Mouse (Mus musculus) liver, embryonic 14 days (tissue): ENCODE results near the gene Asb13. TPM values are rescaled to one million over a fixed set of nuclear protein-coding genes. Genes with fewer than 3 reads are reported as not detected.

Experiments used
- polyA plus RNA-seq: library from polyadenylated mRNA; depleted of rRNA; stranded (reverse); fragments of >200 nt; gene quantifications from 2 replicates; pipeline ENCODE4 v1.2.3, GENCODE M21; 2012; rRNA removed

Asb13 gene
- polyA plus RNA-seq = 2.2 and 2.7 TPM in 2 replicates

DNA sequence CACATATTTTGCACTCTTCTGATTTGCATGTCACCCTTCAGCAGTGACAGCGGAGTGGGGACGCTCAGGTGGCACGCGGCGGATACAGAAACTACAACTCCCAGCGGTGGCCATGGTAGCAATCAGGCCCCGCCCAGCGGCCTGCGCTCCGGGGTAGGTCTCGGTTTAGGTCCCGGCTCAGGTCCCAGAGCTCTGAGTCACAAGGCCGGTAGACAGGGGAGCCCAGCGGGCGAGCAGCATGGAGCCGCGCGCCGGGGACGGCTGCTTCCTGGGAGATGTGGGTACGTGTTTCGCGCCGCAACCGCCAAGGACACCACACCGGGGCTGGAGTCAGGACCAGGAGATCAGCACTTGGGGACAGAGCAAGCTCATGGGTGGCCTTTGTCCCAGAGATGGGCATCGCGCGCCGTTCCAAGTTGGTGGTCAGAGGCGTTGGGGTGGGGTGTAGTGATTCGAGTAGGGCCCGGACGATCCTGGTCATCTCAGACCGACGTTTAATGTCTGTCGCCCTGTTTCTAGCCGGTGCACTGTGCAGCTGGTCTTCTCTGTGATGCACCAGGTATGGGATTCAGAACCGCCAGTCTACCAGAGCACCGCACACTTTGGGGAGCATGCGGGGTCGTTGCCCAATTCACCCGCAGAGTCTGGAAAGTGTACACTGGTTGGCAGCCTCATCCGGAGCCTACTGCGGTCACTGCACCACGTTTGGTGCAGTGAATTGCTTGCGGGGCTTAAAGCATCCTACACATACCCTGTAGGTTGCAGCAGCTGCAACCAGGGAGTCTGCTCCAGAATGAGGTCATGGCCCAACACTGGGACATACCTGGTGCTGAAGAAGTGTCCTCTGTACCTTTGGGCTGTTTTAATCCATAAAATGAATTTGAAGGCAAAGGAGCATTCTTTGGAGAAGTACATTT is at the start of gene Asb13:
TSS of gene Asb13 (plus strand) at position 138 of the 917 bp plus-strand sequence.

DNA sequence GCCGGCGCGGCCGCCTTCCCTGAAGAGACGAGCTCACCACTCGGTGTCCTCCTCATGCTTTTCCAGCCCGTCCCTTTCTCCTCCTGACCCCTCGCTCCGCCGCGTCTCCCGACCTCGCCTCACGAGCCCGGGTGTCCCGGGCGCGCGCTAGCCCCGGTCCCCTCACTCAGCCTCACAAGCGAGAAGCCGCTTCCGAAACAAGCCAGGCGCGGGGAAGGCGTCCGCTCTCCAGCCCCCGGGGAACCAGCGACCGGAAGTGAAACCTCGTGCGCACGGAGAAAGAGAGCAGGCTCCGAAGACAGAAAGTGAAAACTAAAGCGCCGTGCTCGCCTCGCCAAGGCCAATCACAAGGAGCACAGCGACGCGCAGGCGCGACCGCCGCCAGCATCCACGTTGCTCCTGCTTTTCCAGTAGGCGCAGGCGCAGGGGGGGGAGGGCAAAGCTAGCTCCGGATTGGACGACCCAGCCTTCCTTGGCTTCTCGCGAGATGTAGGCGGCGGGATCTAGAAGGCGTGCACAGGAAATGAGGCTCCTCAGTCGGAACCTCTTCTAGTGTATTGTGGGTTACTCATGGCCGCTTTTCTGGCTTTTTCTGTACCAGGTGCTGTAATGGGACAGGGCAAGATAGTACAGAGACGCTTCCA is 22.9 kb upstream of the Asb13 start, which contains the start of gene Fam208b:
TSS of gene Fam208b (minus strand) at position 314 of the 644 bp plus-strand sequence.

Other genes with a start within 250 kb of the Asb13 start
- gene Gdi2, start 96.0 kb upstream of the Asb13 start, polyA plus RNA-seq = 53.8 and 66.0 TPM in 2 replicates
- gene Fam208b, start 22.9 kb upstream of the Asb13 start, polyA plus RNA-seq = 4.8 and 5.1 TPM in 2 replicates
- gene Calml3, start 170.3 kb downstream of the Asb13 start, polyA plus RNA-seq = 0.09 TPM in 1 of 2 replicates, not detected in the other
- gene Calm4, start 203.7 kb downstream of the Asb13 start, polyA plus RNA-seq = not detected in 2 replicates
- gene Calm5, start 220.1 kb downstream of the Asb13 start, polyA plus RNA-seq = not detected in 2 replicates